Mouse (Mus musculus) liver, embryonic 14.5 days (tissue): ENCODE results near the gene Bola2.

Experiments used
- CTCF ChIP-seq: IDR thresholded peaks from 2 replicates; pipeline ENCODE4 v1.5.1; 2016; ENCODE audit warnings: antibody characterized with exemption, low read depth, control low read depth
- EP300 ChIP-seq: IDR thresholded peaks from 2 replicates; pipeline ENCODE4 v1.6.1; 2016; ENCODE audit warnings: antibody characterized with exemption, low read depth

DNA sequence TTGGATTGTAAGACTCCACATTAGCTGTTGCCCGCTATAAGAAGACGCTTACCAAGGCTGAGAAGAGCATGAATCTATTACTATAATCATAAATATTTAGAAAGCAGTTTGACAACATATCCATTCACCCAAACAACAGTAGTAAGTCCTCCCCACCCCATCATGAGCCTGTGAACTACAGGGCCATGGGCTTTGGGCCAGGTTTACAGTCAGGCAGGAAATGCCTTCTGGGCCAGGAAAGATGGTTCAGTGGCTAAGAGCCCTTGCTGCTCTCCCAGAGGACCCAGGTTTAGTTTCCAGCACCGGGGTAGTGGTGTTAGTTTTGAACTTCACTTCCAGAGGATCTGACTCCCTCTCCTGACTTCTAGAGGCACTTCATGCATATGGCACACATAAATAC lies 22.4 kb downstream of the Bola2 start:
- TF ChIP-seq EP300 (no peak), CTCF (no peak)
